Mouse (Mus musculus) ES-CJ7 (cell line): Measurements from ENCODE around the gene Carns1.
A peak's percentile ranks its signal among the peaks of the same experiment; 100 is the strongest.
"Not testable (repeated sequence)": the region's sequence is repeated elsewhere in the genome, so short reads cannot be mapped to it uniquely, and the experiment has no call there.

ENCODE experiments used
- DNase-seq: peaks from one replicate; pipeline ENCODE4 v3.0.0; 2011; ENCODE audit warnings: low read depth, low spot score

The Carns1 gene

GRCm38 (mm10) chr19:4131768-4132167 is 43.5 kb downstream of the Carns1 start:
- no peak for DNase-seq

- no peak for DNase-seq
These were observed 44.2 kb downstream of the Carns1 start for GRCm38 (mm10) chr19:4131075-4131474.

- DNase-seq = no peak
These were observed 45.2 kb downstream of the Carns1 start for GRCm38 (mm10) chr19:4130106-4130505.

- DNase-seq = no peak
These were observed 45.8 kb downstream of the Carns1 start for GRCm38 (mm10) chr19:4129462-4129861.

- no peak for DNase-seq
These were observed 48.4 kb downstream of the Carns1 start for GRCm38 (mm10) chr19:4126759-4127495.

- DNase-seq = peak; percentile 98
These were observed 49.3 kb downstream of the Carns1 start, which contains the start of gene Aip for GRCm38 (mm10) chr19:4125741-4126696. Aip (minus strand) TSS chr19:4125858.

- DNase-seq = not testable (repeated sequence)
These were observed 50.0 kb downstream of the Carns1 start for GRCm38 (mm10) chr19:4125268-4125667.

GRCm38 (mm10) chr19:4124432-4124831 is 50.8 kb downstream of the Carns1 start:
- DNase-seq = no peak

GRCm38 (mm10) chr19:4122411-4123370 is 52.6 kb downstream of the Carns1 start:
- DNase-seq = no peak

GRCm38 (mm10) chr19:4121896-4122295 is 53.4 kb downstream of the Carns1 start:
- not testable (repeated sequence) for DNase-seq

GRCm38 (mm10) chr19:4121097-4121805 is 54.0 kb downstream of the Carns1 start:
- DNase-seq = peak; percentile 98

GRCm38 (mm10) chr19:4120496-4120895 is 54.8 kb downstream of the Carns1 start:
- no peak for DNase-seq

- no peak for DNase-seq
These were observed 55.4 kb downstream of the Carns1 start for GRCm38 (mm10) chr19:4119716-4120487.

GRCm38 (mm10) chr19:4118350-4118749 is 56.9 kb downstream of the Carns1 start:
- DNase-seq = no peak

- no peak for DNase-seq
These were observed 58.3 kb downstream of the Carns1 start for GRCm38 (mm10) chr19:4117006-4117405.

- DNase-seq = no peak
These were observed 59.5 kb downstream of the Carns1 start for GRCm38 (mm10) chr19:4115816-4116215.

- no peak for DNase-seq
These were observed 60.1 kb downstream of the Carns1 start for GRCm38 (mm10) chr19:4115144-4115543.

- DNase-seq = no peak
These were observed 60.7 kb downstream of the Carns1 start for GRCm38 (mm10) chr19:4114551-4114950.
